Mouse (Mus musculus) hindbrain, embryonic 14.5 days (tissue): ENCODE measurements at regions not wholly inside any gene's neighbourhood (a gene's known extent, or its start where the extent isn't known, plus 50 kb on each side); places are given as distances from the start of the nearest gene placed in this dataset.

Experiments used
- ATAC-seq: fragments of 200-750 bp; cut with Nextera tagmentation; 2 replicates; pipeline ENCODE4 v1.8.0; 2017; ENCODE audit warnings: moderate number of reproducible peaks, mild to moderate bottlenecking, moderate TSS enrichment, moderate library complexity; ENCODE audit not compliant: low FRiP score
- DNase-seq: peaks from one replicate; pipeline ENCODE4 v3.0.0-alpha.2; 2015; ENCODE audit warnings: low spot score
- H3K27ac ChIP-seq: fragments of 300-500 bp; sonication (generic); 2 replicates; pipeline ENCODE4 v1.5.1; 2014; ENCODE audit warnings: mild to moderate bottlenecking, moderate library complexity
- H3K27me3 ChIP-seq: fragments of 300-500 bp; sonication (generic); 2 replicates; pipeline ENCODE4 v1.6.1; 2014; ENCODE audit warnings: mild to moderate bottlenecking, low read length, mixed read lengths; ENCODE audit not compliant: control insufficient read depth, insufficient read depth
- H3K36me3 ChIP-seq: fragments of 300-500 bp; sonication (generic); replicated peaks from 2 replicates; pipeline ENCODE4 v1.6.1; 2014; ENCODE audit not compliant: control insufficient read depth, insufficient read depth
- H3K4me1 ChIP-seq: fragments of 300-500 bp; sonication (generic); replicated peaks from 2 replicates; pipeline ENCODE4 v1.6.1; 2014; ENCODE audit warnings: antibody characterized with exemption, low read length, mixed read lengths; ENCODE audit not compliant: control insufficient read depth, insufficient read depth
- H3K4me2 ChIP-seq: fragments of 300-500 bp; sonication (generic); replicated peaks from 2 replicates; pipeline ENCODE4 v1.6.1; 2014; ENCODE audit warnings: mild to moderate bottlenecking, moderate library complexity
- H3K4me3 ChIP-seq: fragments of 300-500 bp; sonication (generic); replicated peaks from 2 replicates; pipeline ENCODE4 v1.5.1; 2014; ENCODE audit warnings: mild to moderate bottlenecking, low read length
- H3K9ac ChIP-seq: fragments of 300-500 bp; sonication (generic); 2 replicates; pipeline ENCODE4 v1.6.1; 2014
- H3K9me3 ChIP-seq: fragments of 300-500 bp; sonication (generic); 2 replicates; pipeline ENCODE4 v1.6.1; 2016; ENCODE audit warnings: low read length; ENCODE audit not compliant: control insufficient read depth
- WGBS: fragments of 180-500 bp; shearing (Covaris S2); extraction: QIAGEN DNeasy Blood & Tissue Kit; methylation state at CpG from one replicate; pipeline ENCODE4 v1.1.7; 2014; 5-methylcytosine and 5-hydroxymethylcytosine counted together

- H3K4me3 ChIP-seq, result no peak overlapping the region
Observed at GRCm38 (mm10) chr16:93035626-93036025, 209.7 kb upstream of the Runx1 start.

DNA sequence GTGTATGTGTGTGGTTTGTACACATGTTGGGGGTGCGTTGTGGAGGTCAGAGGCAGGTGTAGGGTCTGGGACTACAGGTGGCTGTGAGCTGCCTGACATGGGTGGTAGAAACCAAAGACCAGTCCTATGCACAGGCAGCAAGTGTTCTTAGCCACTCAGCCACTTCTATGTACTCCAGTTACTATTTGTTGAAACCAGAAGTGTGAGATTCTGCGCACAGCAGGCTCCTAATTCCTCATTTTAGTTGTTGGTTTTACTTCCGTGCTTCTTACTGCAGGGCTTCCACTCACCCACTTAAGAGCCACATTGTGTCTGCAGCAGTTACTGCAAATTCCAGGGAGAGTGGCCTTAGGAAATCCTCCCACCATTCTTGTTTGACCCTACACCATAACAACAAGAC is 208.0 kb upstream of the Runx1 start:
- Histone ChIP-seq H3K27ac (no peak overlapping the region), H3K36me3 (no peaks in the 10 kb centered on the region), H3K27me3 (no peaks in the 10 kb centered on the region), H3K4me2 (no peak overlapping the region), H3K9me3 (no peaks in the 10 kb centered on the region), H3K9ac (no peak overlapping the region), H3K4me1 (no peaks in the 10 kb centered on the region), H3K4me3 (no peak overlapping the region)
- ATAC-seq, result no peak
- 84% methylated on average over 3 of the region's 3 CpGs for WGBS
- DNase-seq, result no peak

More at GRCm38 (mm10) chr16:93035626-93036025, 209.7 kb upstream of the Runx1 start:
- H3K9ac ChIP-seq, result no peak overlapping the region
- no peak for DNase-seq
- H3K9me3 ChIP-seq, result no peaks in the 10 kb centered on the region
- H3K27me3 ChIP-seq, result no peaks in the 10 kb centered on the region
- 92% methylated on average over 9 of the region's 9 CpGs for WGBS
- no peaks in the 10 kb centered on the region for H3K36me3 ChIP-seq
- ATAC-seq, result no peak
- H3K27ac ChIP-seq, result no peak overlapping the region
- no peak overlapping the region for H3K4me2 ChIP-seq
- no peaks in the 10 kb centered on the region for H3K4me1 ChIP-seq

DNA sequence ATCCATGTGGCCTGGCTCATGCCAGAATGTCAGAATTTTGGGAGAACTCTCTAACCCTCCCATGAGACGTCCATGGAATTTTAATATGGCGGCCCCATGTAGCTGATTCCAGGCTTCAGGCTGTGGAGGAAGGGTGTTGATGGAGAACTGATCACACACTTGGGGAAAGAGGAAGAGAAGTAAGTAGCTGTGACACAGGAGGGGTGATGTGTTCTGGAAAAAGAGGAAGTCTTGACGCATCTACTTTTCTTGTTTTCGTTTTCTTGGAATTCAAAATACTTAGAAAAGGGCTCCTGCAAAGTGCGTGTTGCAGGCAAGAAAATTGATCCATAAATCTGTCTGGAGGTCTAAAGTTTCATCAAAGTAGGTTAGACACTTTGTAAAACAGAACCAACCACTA is 205.7 kb upstream of the Runx1 start:
- no peak for ATAC-seq
- Histone ChIP-seq H3K36me3 (no peaks in the 10 kb centered on the region), H3K4me2 (no peak overlapping the region), H3K27ac (no peak overlapping the region), H3K4me3 (no peak overlapping the region), H3K4me1 (no peaks in the 10 kb centered on the region), H3K27me3 (no peaks in the 10 kb centered on the region), H3K9me3 (no peaks in the 10 kb centered on the region), H3K9ac (no peak overlapping the region)
- no peak for DNase-seq
- WGBS, result 93% methylated on average over 5 of the region's 5 CpGs

DNA sequence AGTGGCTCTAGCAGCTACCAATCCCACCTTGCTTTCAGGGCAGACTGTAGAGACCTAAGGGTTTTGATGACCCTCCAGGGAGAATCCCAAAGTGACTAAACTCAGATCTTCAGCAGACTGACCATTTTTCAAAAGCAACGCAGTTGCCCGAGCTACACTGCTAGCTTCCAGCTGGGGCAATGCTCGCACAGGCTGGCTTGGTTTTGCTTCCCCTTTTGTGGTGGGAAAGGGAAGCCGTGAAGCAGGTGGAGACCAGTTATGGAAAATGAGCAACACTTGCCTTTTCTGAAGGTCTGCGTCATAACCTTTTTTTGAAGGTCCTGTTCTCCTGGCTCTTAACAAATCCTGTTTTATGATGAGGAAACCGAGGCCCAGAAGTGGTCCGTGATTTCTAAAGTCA is 202.7 kb upstream of the Runx1 start:
- Histone ChIP-seq H3K4me3 (no peak overlapping the region), H3K9ac (no peak overlapping the region), H3K27me3 (no peaks in the 10 kb centered on the region), H3K4me1 (no peaks in the 10 kb centered on the region), H3K36me3 (no peaks in the 10 kb centered on the region), H3K9me3 (no peaks in the 10 kb centered on the region), H3K27ac (no peak overlapping the region), H3K4me2 (no peak overlapping the region)
- ATAC-seq, result no peak
- no peak for DNase-seq
- WGBS, result 87% methylated on average over 7 of the region's 7 CpGs

- WGBS, result 89% methylated on average over 7 of the region's 7 CpGs
- ATAC-seq, result no peak
- DNase-seq, result no peak
Observed at GRCm38 (mm10) chr16:93028016-93028415, 202.1 kb upstream of the Runx1 start.

GRCm38 (mm10) chr16:93026094-93026648 is 200.2 kb upstream of the Runx1 start:
- Histone ChIP-seq H3K27me3 (no peaks in the 10 kb centered on the region), H3K36me3 (no peaks in the 10 kb centered on the region), H3K9me3 (no peaks in the 10 kb centered on the region), H3K9ac (no peak overlapping the region), H3K4me1 (no peaks in the 10 kb centered on the region), H3K27ac (no peak overlapping the region), H3K4me2 (no peak overlapping the region), H3K4me3 (no peak overlapping the region)
- ATAC-seq (no peak), DNase-seq (no peak)
- WGBS, result 66% methylated on average over 11 of the region's 11 CpGs

More at GRCm38 (mm10) chr16:93028016-93028415, 202.1 kb upstream of the Runx1 start:
- no peak overlapping the region for H3K4me3 ChIP-seq
- H3K4me2 ChIP-seq, result no peak overlapping the region
- no peaks in the 10 kb centered on the region for H3K27me3 ChIP-seq
- H3K9ac ChIP-seq, result no peak overlapping the region
- no peaks in the 10 kb centered on the region for H3K9me3 ChIP-seq
- H3K4me1 ChIP-seq, result no peaks in the 10 kb centered on the region
- no peak overlapping the region for H3K27ac ChIP-seq
- no peaks in the 10 kb centered on the region for H3K36me3 ChIP-seq

DNA sequence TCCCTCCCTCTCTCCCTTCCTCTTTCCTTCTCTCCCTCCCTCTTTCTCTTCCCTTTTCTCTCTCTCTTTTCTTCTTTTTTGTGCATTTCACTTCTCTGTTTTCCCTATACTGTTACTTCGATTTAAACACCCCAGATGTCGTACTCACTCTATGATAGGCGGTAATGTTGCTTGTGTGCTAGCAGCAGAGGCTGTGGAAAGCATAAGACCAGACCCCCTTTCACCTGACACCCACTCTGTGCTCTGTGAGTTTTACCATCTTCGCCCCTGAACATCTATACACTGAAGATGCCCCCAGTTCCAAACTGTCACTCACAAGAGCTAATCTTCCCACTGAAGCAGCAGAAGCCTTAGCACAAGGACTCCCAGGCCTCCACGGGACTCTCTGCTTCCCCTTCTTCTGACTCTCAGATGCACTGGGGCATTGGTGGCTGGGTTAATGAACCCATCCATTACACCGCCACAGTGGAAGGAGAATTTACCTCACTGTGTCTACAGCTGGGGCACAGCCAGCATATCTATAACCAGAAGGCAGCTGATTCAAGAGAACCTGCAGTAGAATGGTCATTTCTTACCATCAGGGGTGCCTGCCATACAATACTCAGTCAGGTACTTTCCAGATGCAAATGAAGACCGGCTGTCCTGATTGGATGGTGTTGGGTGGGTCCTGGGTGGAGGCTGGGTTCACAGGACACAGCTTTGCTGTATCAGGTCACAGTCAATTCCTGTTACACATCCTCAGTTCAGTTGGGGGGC is 194.0 kb upstream of the Runx1 start:
- H3K4me2 ChIP-seq, result no peak overlapping the region
- WGBS, result 71% methylated on average over 7 of the region's 7 CpGs
- H3K9me3 ChIP-seq, result no peaks in the 10 kb centered on the region
- H3K4me3 ChIP-seq, result no peak overlapping the region
- no peak overlapping the region for H3K27ac ChIP-seq
- H3K36me3 ChIP-seq, result no peaks in the 10 kb centered on the region
- no peak overlapping the region for H3K9ac ChIP-seq
- H3K27me3 ChIP-seq, result no peaks in the 10 kb centered on the region
- no peaks in the 10 kb centered on the region for H3K4me1 ChIP-seq
- DNase-seq, result no peak
- no peak for ATAC-seq

- no peak overlapping the region for H3K27ac ChIP-seq
- no peaks in the 10 kb centered on the region for H3K27me3 ChIP-seq
- H3K4me2 ChIP-seq, result no peak overlapping the region
- no peak overlapping the region for H3K4me3 ChIP-seq
- no peak for DNase-seq
- ATAC-seq, result no peak
- 69% methylated on average over 5 of the region's 5 CpGs for WGBS
- no peak overlapping the region for H3K9ac ChIP-seq
- H3K9me3 ChIP-seq, result no peaks in the 10 kb centered on the region
- H3K4me1 ChIP-seq, result no peaks in the 10 kb centered on the region
- no peaks in the 10 kb centered on the region for H3K36me3 ChIP-seq
Observed at GRCm38 (mm10) chr16:93018766-93019165, 192.8 kb upstream of the Runx1 start.

- no peaks in the 10 kb centered on the region for H3K36me3 ChIP-seq
- H3K9me3 ChIP-seq, result no peaks in the 10 kb centered on the region
- H3K9ac ChIP-seq, result no peak overlapping the region
- no peak overlapping the region for H3K4me3 ChIP-seq
- no peaks in the 10 kb centered on the region for H3K4me1 ChIP-seq
- H3K4me2 ChIP-seq, result no peak overlapping the region
- 90% methylated on average over 9 of the region's 9 CpGs for WGBS
- no peak overlapping the region for H3K27ac ChIP-seq
- DNase-seq (no peak), ATAC-seq (no peak)
- no peaks in the 10 kb centered on the region for H3K27me3 ChIP-seq
Observed at GRCm38 (mm10) chr16:93017025-93017424, 191.1 kb upstream of the Runx1 start.
